Mouse (Mus musculus) neutrophil, adult 5-6 weeks (primary cell): Measurements from ENCODE around the gene Vsig8. TPM values are rescaled to one million over a fixed set of nuclear protein-coding genes. Genes with fewer than 3 reads are reported as not detected.

Source experiments
- ATAC-seq: fragments of 151-379, 151-347 bp; 2 replicates; pipeline ENCODE4 v1.8.0; 2017; ENCODE audit warnings: mild to moderate bottlenecking, moderate TSS enrichment; ENCODE audit not compliant: insufficient number of reproducible peaks, poor library complexity, low FRiP score, severe bottlenecking; ENCODE audit errors: extremely low read depth
- total RNA-seq: library from RNA; stranded (forward); fragments of 200-1000 nt; gene quantifications from 2 replicates; pipeline ENCODE4 v1.2.3, GENCODE M21; 2017

Gene Vsig8
- not detected in 2 replicates for total RNA-seq

GRCm38 (mm10) chr1:172555638-172556037 is at the start of gene Vsig8:
Gene Vsig8 (plus strand): TSS chr1:172555938.
- ATAC-seq: no peak

DNA sequence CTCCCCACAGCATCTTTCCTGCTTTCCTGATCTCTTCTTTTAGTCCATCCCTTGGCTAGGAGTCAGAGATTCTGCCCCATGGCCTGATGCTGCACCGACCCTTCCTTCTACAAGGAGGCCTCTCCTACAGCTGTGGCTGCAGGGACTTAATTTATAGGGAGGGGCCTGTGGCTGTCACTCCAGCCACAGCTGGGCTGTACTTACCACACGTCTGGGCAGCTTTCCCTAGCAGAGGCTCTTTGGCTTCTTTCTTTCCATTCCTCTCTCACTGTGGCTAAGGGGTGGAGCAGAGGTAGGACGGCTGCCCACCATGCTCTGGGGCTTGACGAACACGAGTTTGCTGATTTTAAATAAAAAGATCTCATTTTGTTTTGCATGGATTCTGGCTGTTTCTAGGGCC is 48.7 kb upstream of the Vsig8 start:
- ATAC-seq: no peak

DNA sequence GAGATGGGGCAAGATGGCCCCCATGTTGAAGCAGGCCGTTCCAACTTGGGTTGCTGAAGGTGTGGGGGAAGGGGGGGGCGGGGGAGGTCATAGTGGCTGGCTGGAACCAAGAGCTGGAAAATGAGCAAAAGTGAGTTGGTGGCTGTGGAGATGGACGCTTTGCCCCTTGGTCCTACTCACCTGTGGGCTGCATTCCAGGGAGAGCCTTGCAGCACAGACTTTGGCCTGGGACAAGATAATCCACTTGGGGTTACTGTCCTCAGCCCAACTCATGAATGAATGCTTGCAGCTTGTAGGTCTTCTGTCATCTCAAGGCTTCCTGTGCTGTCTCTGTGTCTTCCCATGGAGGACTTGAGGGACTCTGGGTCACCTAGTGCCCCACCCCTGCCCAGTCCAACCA is 48.0 kb upstream of the Vsig8 start:
- no peak for ATAC-seq

DNA sequence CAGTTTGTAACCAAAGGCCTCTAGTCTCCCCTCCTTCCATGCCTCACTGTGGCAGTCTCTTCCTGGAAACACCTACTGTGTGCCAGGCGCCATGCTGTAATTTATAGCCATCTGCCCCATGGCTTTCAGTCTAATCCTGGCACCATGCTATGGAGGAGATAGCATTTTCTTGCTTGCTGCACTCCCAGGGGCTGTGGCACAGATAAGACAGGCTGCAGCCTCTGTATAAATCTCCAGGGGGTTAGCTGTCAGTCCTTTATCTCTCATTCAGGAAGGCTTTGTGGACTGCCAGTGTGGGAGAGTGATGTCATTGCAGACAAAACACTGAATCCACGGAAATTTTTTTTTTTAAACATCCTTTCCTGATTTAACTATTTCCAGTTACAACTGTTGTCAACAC is 47.6 kb upstream of the Vsig8 start:
- ATAC-seq: no peak

- ATAC-seq: no peak
Measured at GRCm38 (mm10) chr1:172509235-172509634, 46.5 kb upstream of the Vsig8 start.

- no peak for ATAC-seq
Measured at GRCm38 (mm10) chr1:172509983-172510382, 45.8 kb upstream of the Vsig8 start.

GRCm38 (mm10) chr1:172510421-172510972 is 45.2 kb upstream of the Vsig8 start:
- ATAC-seq: no peak

- peak; percentile 67 for ATAC-seq
Measured at GRCm38 (mm10) chr1:172512962-172513361, 42.8 kb upstream of the Vsig8 start.

- ATAC-seq: peak; percentile 81
Measured at GRCm38 (mm10) chr1:172513525-172514212, 42.1 kb upstream of the Vsig8 start.

DNA sequence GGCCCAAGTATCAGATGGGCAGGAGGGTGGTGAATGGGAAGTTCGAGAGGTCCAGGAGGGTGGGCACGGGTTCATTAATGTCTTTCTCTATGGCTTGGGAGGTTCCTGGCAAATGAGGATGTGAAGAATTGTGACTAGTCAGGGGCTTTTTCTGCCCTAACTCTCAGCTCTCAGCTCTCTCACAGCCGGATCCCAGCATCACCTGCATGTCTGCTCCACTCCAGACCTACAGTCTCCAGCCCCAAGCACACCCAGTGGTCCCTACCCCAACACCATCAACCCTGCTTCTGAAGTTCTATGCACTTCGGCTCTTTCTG is 41.6 kb upstream of the Vsig8 start:
- no peak; the same call in 1 of the 2 replicates for ATAC-seq

DNA sequence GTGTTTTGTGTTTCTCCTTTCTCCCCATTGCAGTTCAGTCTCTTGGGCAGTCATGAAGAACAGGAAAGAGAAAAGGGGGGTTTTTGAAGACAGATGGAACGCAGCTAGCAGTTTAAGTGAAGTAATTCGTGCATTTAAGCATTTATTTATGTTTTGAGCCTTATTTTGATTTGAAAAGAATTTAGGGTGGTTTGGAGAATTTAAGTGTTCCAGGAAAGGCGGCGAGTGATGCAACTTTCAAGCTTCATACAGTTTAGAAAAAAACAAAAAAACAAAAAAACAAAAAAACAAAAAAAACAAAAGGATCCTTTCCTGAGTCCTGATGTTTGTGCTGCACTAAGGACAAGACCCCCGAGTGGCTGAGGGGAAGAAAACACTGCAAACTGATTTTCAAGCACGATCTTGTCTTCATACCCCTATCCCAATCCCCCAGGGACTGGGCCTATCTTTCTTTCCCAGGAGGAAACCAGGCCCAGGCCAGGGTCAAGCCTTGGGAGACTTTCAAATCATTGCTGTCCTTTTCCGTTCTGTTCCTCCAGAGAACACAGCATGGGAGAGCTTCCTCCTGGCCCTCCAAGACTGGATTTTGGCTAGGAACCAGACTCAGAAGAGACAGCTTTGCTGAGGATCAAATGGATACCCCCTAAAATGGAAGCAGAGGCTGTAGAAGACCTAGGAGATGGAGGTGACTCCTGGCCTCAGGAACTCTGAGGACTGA is 41.0 kb upstream of the Vsig8 start:
- ATAC-seq: no peak

DNA sequence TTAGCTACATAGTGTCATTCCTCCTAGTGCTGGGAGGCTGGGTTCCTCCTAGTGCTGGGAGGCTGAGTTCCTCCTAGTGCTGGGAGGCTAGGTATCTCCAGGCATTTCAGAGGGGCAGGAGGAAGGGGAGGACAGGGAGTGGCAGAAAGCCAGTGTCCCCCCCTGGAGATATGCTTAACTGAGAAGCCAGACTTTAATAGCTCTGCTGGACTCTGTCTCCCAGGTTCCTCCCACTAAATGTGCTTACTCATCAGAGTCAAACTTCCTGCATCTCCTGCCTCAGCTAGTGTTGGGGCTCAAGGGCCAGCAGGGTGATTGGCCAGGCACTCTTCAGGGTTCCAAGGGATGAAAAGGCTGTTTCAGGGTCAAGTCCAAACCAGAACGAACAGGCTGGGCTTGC is 40.3 kb upstream of the Vsig8 start:
- no peak for ATAC-seq

GRCm38 (mm10) chr1:172518013-172518412 is 37.7 kb upstream of the Vsig8 start:
- no peak for ATAC-seq

DNA sequence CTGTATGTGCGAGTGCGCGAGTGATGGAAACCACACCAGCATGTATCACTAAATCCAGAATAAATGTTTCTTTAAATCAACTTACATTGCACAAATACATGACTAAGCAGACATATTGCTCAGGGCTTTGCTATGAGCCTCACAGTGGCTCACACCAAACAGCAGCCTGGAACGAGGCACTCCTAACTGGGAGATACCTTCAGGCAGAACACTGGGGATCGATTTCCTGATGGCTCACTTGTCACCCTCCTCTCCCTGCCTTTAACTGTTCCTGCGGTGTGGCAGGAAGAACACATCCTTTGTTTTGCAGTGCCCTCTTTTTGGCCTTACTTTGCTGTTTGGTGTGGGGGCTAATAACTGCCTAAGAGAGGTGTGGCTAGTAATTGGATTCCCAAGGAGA is 36.1 kb upstream of the Vsig8 start:
- ATAC-seq: no peak

- peak; percentile 53 for ATAC-seq
Measured at GRCm38 (mm10) chr1:172520576-172521440, 34.9 kb upstream of the Vsig8 start, which contains the start of gene Cfap45. Gene Cfap45 (plus strand): TSS chr1:172520801.

DNA sequence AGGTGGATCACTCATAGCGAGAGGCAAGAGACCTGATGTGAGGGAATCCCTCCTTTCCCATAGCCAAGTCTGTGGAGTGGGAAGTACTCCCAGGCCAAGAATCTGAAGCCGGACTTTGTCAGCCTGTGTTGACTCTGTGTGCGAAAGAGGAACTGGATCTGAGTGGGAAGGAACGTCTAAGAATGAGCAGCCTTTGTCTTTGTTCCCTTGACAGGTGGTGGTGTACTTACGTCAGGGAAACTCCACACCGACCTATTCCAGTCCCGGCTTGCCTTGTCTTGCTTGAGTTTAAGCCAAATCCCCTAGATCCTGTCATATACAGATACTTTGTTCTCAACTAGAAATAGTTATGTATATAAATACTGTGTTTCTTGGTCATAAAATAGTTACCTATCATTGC is 33.2 kb upstream of the Vsig8 start:
- peak; percentile 43; the same call in 1 of the 2 replicates for ATAC-seq

DNA sequence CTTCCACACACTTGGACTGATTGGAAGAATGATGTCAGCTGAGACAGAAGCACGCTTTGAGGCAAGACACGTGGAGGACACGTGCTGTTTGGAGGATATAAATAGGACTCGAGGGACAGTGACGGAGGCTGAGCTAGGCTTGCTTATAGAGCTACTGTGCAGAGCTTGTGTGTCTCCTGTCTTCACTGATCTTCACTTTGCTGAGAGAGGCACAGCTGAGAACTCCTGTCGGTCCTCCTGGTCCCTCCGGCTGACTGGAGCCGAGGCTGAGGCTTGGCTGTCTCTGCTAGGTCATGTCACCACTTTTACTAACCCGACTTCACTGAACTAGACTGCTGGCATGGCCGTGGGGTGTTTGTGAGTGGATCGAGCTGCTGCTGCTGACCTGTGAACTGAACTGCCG is 32.0 kb upstream of the Vsig8 start:
- no peak for ATAC-seq

DNA sequence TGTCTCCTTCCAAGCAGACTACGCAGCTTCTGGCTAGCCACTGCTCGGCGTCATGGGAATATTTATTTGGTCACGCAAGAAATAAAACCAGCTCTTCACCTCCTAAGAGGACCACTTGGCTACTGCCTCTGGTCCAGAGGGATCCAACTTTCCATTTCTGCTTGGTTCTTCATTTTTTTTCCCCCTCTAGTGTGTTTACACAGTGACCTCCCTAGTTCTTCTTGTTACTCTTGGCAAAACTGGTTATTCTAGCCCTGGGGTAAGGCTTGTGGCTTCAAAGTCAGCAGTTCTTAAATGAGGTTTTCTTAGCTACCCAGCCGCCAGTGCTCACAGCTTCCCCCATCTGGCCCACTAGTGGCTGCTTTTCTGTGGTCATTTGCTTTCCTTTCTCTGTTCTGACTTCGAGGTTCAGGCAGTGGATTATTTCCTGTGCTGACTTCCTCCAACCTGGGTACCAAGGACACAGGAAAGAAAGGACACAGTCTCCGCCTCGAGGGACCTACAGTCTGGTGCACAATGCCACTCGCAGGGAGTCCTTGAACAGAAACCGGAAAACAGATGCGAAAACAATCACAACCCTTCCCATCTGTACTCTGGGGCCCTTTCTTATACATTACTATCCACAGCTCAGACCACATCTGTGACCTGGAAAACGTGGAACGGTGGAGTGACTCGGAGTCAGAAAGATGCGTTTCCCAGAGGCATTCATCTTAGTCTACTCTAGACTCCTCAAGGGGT is 30.5 kb upstream of the Vsig8 start:
- peak; percentile 43 for ATAC-seq

- ATAC-seq: no peak
Measured at GRCm38 (mm10) chr1:172525971-172526370, 29.8 kb upstream of the Vsig8 start.
